Mouse (Mus musculus) heart, embryonic 11.5 days (tissue): ENCODE data around the gene Lhx4. TPM values are rescaled to one million over a fixed set of nuclear protein-coding genes. Genes with fewer than 3 reads are reported as not detected.

Experiments
- ATAC-seq: fragments of 200-750 bp; cut with Nextera tagmentation; replicated peaks from 2 replicates; pipeline ENCODE4 v1.8.0; 2017; ENCODE audit warnings: moderate library complexity; ENCODE audit not compliant: insufficient number of reproducible peaks, low FRiP score, low TSS enrichment
- H3K27ac ChIP-seq: fragments of 300-500 bp; sonication (generic); 2 replicates; pipeline ENCODE4 v1.5.1; 2014; ENCODE audit warnings: mild to moderate bottlenecking, low read depth, low read length
- H3K27me3 ChIP-seq: fragments of 300-500 bp; sonication (generic); 2 replicates; pipeline ENCODE4 v1.6.1; 2014; ENCODE audit warnings: mild to moderate bottlenecking, low read length, mixed read lengths; ENCODE audit not compliant: control insufficient read depth, insufficient read depth
- H3K36me3 ChIP-seq: fragments of 300-500 bp; sonication (generic); 2 replicates; pipeline ENCODE4 v1.6.1; 2014; ENCODE audit warnings: mild to moderate bottlenecking, low read length, moderate library complexity, mixed read lengths; ENCODE audit not compliant: control insufficient read depth, insufficient read depth
- H3K4me1 ChIP-seq: fragments of 300-500 bp; sonication (generic); 2 replicates; pipeline ENCODE4 v1.6.1; 2014; ENCODE audit warnings: low read length; ENCODE audit not compliant: control insufficient read depth, insufficient read depth
- H3K4me2 ChIP-seq: fragments of 300-500 bp; sonication (generic); 2 replicates; pipeline ENCODE4 v1.6.1; 2014; ENCODE audit warnings: mild to moderate bottlenecking, moderate library complexity
- H3K4me3 ChIP-seq: fragments of 300-500 bp; sonication (generic); 2 replicates; pipeline ENCODE4 v1.5.1; 2014; ENCODE audit warnings: low read depth, low read length
- H3K9ac ChIP-seq: fragments of 300-500 bp; sonication (generic); 2 replicates; pipeline ENCODE4 v1.6.1; 2014; ENCODE audit warnings: mild to moderate bottlenecking, low read depth, low read length, moderate library complexity
- H3K9me3 ChIP-seq: fragments of 300-500 bp; sonication (generic); replicated peaks from 2 replicates; pipeline ENCODE4 v1.6.1; 2016; ENCODE audit warnings: low read length; ENCODE audit not compliant: control insufficient read depth
- WGBS: fragments of 180-500 bp; shearing (Covaris S2); extraction: QIAGEN DNeasy Blood & Tissue Kit; methylation state at CpG from one replicate; pipeline ENCODE4 v1.1.7; 2014; ENCODE audit not compliant: insufficient replicate concordance; 5-methylcytosine and 5-hydroxymethylcytosine counted together
- polyA plus RNA-seq: library from polyadenylated mRNA; unstranded; fragments of >200 nt; fragmentation: Nextera tagmentation; extraction: Ambion mirVana; gene quantifications from 2 replicates; pipeline ENCODE4 v1.2.1, GENCODE M21; 2014

Lhx4 gene
- polyA plus RNA-seq = not detected in 2 replicates

GRCm38 (mm10) chr1:155751484-155752255 lies at the start of gene Lhx4:
Gene Lhx4 (minus strand): TSS chr1:155751684.
- H3K27ac ChIP-seq = no peak within 1 kb of the TSS
- H3K9ac ChIP-seq = no peak within 1 kb of the TSS
- H3K4me2 ChIP-seq = no peak within 1 kb of the TSS
- ATAC-seq = no peak
- H3K27me3 ChIP-seq = peaks cover 65% of the 10 kb centered on the region
- no peaks in the 10 kb centered on the region for H3K36me3 ChIP-seq
- 59% methylated on average over 6 of the region's 6 CpGs for WGBS
- H3K4me3 ChIP-seq = no peak within 1 kb of the TSS
- H3K4me1 ChIP-seq = no peaks in the 10 kb centered on the region
- H3K9me3 ChIP-seq = no peaks in the 10 kb centered on the region

GRCm38 (mm10) chr1:155798000-155798399 lies 46.5 kb upstream of the Lhx4 start:
- Histone ChIP-seq H3K9ac (no peak overlapping the region), H3K27me3 (no peaks in the 10 kb centered on the region), H3K9me3 (no peaks in the 10 kb centered on the region), H3K4me2 (no peak overlapping the region), H3K27ac (no peak overlapping the region), H3K4me1 (peaks cover 10% of the 10 kb centered on the region), H3K4me3 (no peak overlapping the region), H3K36me3 (peaks cover 11% of the 10 kb centered on the region)
- 89% methylated on average over 4 of the region's 4 CpGs for WGBS
- no peak for ATAC-seq

- Histone ChIP-seq H3K9me3 (no peaks in the 10 kb centered on the region), H3K36me3 (peaks cover 9% of the 10 kb centered on the region), H3K27me3 (no peaks in the 10 kb centered on the region), H3K4me2 (0 out of 2 replicates have a peak overlapping the region, but pooled peaks have one; percentile 2), H3K4me1 (peaks cover 10% of the 10 kb centered on the region), H3K27ac (no peak overlapping the region), H3K9ac (no peak overlapping the region), H3K4me3 (no peak overlapping the region)
- ATAC-seq = no peak
- WGBS = 52% methylated on average over 4 of the region's 4 CpGs
Measured at GRCm38 (mm10) chr1:155797425-155797824, 45.9 kb upstream of the Lhx4 start.

- 43% methylated on average over 11 of the region's 11 CpGs for WGBS
- Histone ChIP-seq H3K27me3 (no peaks in the 10 kb centered on the region), H3K4me3 (no peak overlapping the region), H3K9ac (no peak overlapping the region), H3K9me3 (no peaks in the 10 kb centered on the region), H3K27ac (peak overlapping the region; percentile 25; the same call in 1 of the 2 replicates), H3K4me2 (0 out of 2 replicates have a peak overlapping the region, but pooled peaks have one; percentile 2), H3K4me1 (peaks cover 10% of the 10 kb centered on the region), H3K36me3 (peaks cover 8% of the 10 kb centered on the region)
- ATAC-seq = no peak
Measured at GRCm38 (mm10) chr1:155796757-155797405, 45.4 kb upstream of the Lhx4 start.

- peaks cover 7% of the 10 kb centered on the region; the same call in 1 of the 2 replicates for H3K36me3 ChIP-seq
Measured at GRCm38 (mm10) chr1:155795791-155796233, 44.3 kb upstream of the Lhx4 start.

GRCm38 (mm10) chr1:155794855-155795254 lies 43.4 kb upstream of the Lhx4 start:
- Histone ChIP-seq H3K36me3 (peaks cover 7% of the 10 kb centered on the region; the same call in 1 of the 2 replicates), H3K4me1 (peaks cover 10% of the 10 kb centered on the region), H3K27ac (no peak overlapping the region), H3K4me3 (no peak overlapping the region), H3K27me3 (no peaks in the 10 kb centered on the region), H3K9me3 (no peaks in the 10 kb centered on the region), H3K9ac (no peak overlapping the region), H3K4me2 (no peak overlapping the region)
- 74% methylated on average over 6 of the region's 6 CpGs for WGBS
- ATAC-seq = no peak

More at GRCm38 (mm10) chr1:155795791-155796233, 44.3 kb upstream of the Lhx4 start:
- no peak for ATAC-seq
- Histone ChIP-seq H3K4me3 (no peak overlapping the region), H3K27ac (no peak overlapping the region), H3K27me3 (no peaks in the 10 kb centered on the region), H3K9ac (no peak overlapping the region), H3K4me2 (no peak overlapping the region), H3K4me1 (peaks cover 10% of the 10 kb centered on the region), H3K9me3 (no peaks in the 10 kb centered on the region)
- WGBS = 81% methylated on average over 5 of the region's 5 CpGs

GRCm38 (mm10) chr1:155791919-155792318 lies 40.4 kb upstream of the Lhx4 start:
- H3K36me3 ChIP-seq = peaks cover 10% of the 10 kb centered on the region
- H3K4me2 ChIP-seq = no peak overlapping the region
- H3K27me3 ChIP-seq = no peaks in the 10 kb centered on the region
- 56% methylated on average over 5 of the region's 5 CpGs for WGBS
- no peak overlapping the region for H3K4me3 ChIP-seq
- ATAC-seq = no peak
- H3K9ac ChIP-seq = no peak overlapping the region
- H3K9me3 ChIP-seq = no peaks in the 10 kb centered on the region
- peaks cover 3% of the 10 kb centered on the region; the same call in 1 of the 2 replicates for H3K4me1 ChIP-seq
- no peak overlapping the region for H3K27ac ChIP-seq

- Histone ChIP-seq H3K27me3 (no peaks in the 10 kb centered on the region), H3K4me2 (no peak overlapping the region), H3K9ac (no peak overlapping the region), H3K9me3 (no peaks in the 10 kb centered on the region), H3K36me3 (peaks cover 10% of the 10 kb centered on the region), H3K4me1 (no peaks in the 10 kb centered on the region), H3K27ac (no peak overlapping the region), H3K4me3 (no peak overlapping the region)
- WGBS = 72% methylated on average over 16 of the region's 16 CpGs
- ATAC-seq = no peak
Measured at GRCm38 (mm10) chr1:155790111-155790974, 38.9 kb upstream of the Lhx4 start.
